Mouse (Mus musculus): ENCODE data around the gene Tmem215. TPM values are rescaled to one million over a fixed set of nuclear protein-coding genes. Genes with fewer than 3 reads are reported as not detected.

The Tmem215 gene
- polyA plus RNA-seq, 1 experiment from 2014 or later: 1.3 TPM

DNA sequence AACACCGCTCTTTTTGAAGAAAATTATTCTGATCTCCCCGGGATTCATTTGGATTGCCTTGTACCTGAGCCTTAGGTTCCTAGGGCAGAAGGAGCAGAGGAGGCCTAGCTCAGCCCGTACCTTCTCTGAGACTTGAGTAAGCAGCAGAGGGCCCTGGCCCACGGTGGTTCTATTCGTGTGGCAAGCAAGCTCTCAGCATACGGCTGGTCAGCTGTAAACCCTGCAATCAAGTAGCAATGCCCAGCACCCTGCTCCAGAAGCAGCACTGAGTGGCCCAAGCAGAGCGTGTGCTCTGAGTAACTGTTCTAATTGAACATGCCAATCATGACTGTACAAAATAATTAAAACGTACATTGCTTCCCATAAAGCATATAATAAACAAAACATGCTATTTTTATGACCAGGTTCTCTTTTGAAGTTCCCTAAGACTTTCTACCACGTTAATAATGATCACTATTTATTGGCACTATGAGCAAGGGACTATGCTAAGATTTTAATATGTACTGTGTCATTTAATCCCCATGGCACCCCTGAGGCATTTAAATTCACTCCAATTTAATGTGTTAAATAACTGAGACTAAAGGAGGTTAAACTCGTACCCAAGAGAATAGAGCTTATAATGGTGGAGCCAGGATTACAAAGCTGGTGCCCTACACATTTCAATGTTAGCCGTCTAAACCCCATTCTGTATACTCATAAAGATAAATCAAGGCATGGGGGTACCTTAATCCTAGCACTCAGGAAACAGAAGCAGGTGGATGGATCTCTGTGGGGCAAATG, 28.0 kb downstream of the Tmem215 start:
- no peak overlapping the region for H3K4me3 ChIP-seq (ENCODE audit: low read depth, low read length)

DNA sequence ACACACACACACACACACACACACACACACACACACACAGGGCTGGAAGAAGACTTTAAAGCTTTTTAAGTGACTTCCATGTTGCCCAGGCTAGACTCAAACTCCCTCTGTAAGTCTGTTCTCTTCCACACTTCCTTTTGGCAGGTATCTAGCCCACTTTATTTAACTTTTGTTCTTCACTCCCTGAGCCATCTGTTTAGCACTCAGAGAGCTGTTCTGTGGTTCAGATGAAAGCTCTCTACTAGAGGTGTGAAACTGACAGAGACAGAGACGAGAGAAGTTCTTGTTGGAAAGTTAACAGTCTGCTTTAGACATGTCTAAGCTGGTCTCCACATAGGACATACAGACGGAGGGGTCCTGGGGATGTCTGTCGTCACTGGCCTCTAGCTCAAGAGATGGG, 30.5 kb downstream of the Tmem215 start:
- no peak for ATAC-seq
- Histone ChIP-seq H3K4me3 (ENCODE audit: low read depth, low read length) (no peak overlapping the region), H3K27me3 (replicated peaks; ENCODE audit: control insufficient read depth, insufficient read depth, low read length) (no peaks in the 10 kb centered on the region), H3K36me3 (ENCODE audit: control insufficient read depth, insufficient read depth) (no peaks in the 10 kb centered on the region), H3K9me3 (ENCODE audit: control insufficient read depth) (no peaks in the 10 kb centered on the region), H3K27ac (ENCODE audit: low read depth, low read length) (no peak overlapping the region), H3K9ac (ENCODE audit: low read depth, low read length) (no peak overlapping the region), H3K4me2 (replicated peaks; ENCODE audit: low read depth) (no peak overlapping the region), H3K4me1 (replicated peaks; ENCODE audit: control insufficient read depth, insufficient read depth, low read length) (no peaks in the 10 kb centered on the region)
- 84% methylated on average over 3 of the region's 3 CpGs for WGBS
- TF ChIP-seq CTCF (IDR thresholded peaks at IDR 0.05; ENCODE audit: low read depth): no peak

More for the DNA sequence above, 28.0 kb downstream of the Tmem215 start:
- Histone ChIP-seq H3K4me2 (replicated peaks; ENCODE audit: low read depth) (no peak overlapping the region), H3K9me3 (ENCODE audit: control insufficient read depth) (no peaks in the 10 kb centered on the region), H3K36me3 (ENCODE audit: control insufficient read depth, insufficient read depth) (no peaks in the 10 kb centered on the region), H3K4me1 (replicated peaks; ENCODE audit: control insufficient read depth, insufficient read depth, low read length) (no peaks in the 10 kb centered on the region), H3K9ac (ENCODE audit: low read depth, low read length) (no peak overlapping the region), H3K27me3 (replicated peaks; ENCODE audit: control insufficient read depth, insufficient read depth, low read length) (no peaks in the 10 kb centered on the region), H3K27ac (ENCODE audit: low read depth, low read length) (no peak overlapping the region)
- no peak for ATAC-seq
- TF ChIP-seq CTCF (IDR thresholded peaks at IDR 0.05; ENCODE audit: low read depth): no peak
- WGBS: 84% methylated on average over 11 of the region's 11 CpGs

DNA sequence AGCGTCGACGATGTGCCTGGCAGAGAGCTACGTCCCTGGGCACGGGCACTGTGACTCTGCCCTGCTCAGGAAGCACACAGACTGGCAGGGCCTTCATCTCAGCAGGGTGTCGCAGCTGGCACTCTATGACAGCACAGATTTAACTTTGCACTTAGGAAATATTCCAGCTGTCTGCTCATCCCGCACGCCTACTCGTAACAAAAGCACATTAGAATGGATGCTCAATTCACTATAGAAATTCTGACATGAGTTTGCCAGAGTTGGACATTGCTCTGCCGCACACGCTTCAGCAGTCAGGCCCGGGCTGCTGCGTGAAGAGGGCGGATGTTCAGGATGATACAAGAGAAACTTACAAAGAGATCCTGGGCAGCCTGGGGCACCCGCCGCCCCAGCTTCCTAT, 37.6 kb downstream of the Tmem215 start:
- no peak for TF ChIP-seq CTCF (IDR thresholded peaks at IDR 0.05; ENCODE audit: low read depth)
- ATAC-seq: no peak
- Histone ChIP-seq H3K36me3 (ENCODE audit: control insufficient read depth, insufficient read depth) (no peaks in the 10 kb centered on the region), H3K4me1 (replicated peaks; ENCODE audit: control insufficient read depth, insufficient read depth, low read length) (no peaks in the 10 kb centered on the region), H3K9ac (ENCODE audit: low read depth, low read length) (no peak overlapping the region), H3K27ac (ENCODE audit: low read depth, low read length) (no peak overlapping the region), H3K4me2 (replicated peaks; ENCODE audit: low read depth) (no peak overlapping the region), H3K4me3 (ENCODE audit: low read depth, low read length) (no peak overlapping the region), H3K27me3 (replicated peaks; ENCODE audit: control insufficient read depth, insufficient read depth, low read length) (no peaks in the 10 kb centered on the region), H3K9me3 (ENCODE audit: control insufficient read depth) (no peaks in the 10 kb centered on the region)
- 82% methylated on average over 16 of the region's 16 CpGs for WGBS

DNA sequence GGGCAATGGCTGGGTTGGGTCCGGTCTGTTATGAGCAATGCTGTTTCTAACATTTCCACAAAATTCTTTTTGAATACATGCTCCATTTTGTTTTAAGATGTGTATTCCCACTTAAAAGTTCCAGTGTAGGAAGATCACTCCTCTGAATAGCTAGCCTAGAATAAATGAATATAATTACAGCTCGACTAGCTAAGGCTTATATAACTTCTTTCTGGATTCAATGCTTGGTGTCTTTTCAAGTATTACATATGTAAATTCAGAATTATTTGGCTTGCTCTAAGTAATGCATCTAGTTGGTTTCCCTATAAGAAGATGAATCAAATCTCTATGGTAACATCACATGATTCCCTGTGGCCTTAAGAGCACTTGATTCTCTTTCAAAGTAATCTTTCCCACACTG, 41.3 kb downstream of the Tmem215 start:
- ATAC-seq: no peak
- no peak overlapping the region for H3K4me2 ChIP-seq (replicated peaks; ENCODE audit: low read depth)
- no peak for TF ChIP-seq CTCF (IDR thresholded peaks at IDR 0.05; ENCODE audit: low read depth)

DNA sequence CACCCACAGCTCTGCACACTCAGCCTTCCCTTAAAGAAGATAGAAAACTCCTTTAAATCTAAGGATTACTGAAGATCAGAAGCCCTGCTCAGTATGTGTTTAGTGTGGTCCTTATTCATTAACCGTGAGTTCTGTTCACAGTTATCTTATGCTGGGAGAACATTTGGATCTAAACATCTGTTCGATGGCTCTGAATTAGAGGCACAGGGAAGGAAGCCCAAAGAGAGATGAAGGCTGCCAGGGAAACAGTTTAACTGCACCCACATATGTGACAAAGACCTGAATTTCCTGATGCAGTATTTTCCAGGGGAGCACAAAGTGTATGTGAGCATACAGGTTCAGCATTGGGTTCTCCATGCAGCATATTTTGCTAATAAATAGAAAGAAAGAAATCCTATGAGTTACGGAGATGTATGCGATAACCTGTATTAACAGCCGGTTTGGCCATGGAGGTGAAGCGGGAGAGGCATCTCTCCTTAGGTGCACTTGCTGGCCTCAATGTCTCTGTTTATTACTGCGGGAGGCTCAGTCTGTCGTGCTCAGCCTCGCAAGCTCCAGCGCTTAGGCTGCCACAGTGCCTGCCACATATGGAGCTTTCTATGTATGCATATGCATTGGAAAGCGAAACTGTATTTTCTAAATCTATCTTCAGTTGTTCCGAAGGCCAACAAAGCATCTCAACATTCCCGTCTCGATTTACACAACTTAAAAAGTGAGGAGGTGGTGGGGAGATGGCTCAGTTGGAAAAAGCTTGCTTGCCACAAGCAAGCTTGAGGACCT, 46.8 kb downstream of the Tmem215 start:
- WGBS: 87% methylated on average over 14 of the region's 14 CpGs
- no peak for ATAC-seq
- no peaks in the 10 kb centered on the region for H3K9me3 ChIP-seq (ENCODE audit: control insufficient read depth)
- no peak overlapping the region for H3K9ac ChIP-seq (ENCODE audit: low read depth, low read length)
- no peak overlapping the region for H3K27ac ChIP-seq (ENCODE audit: low read depth, low read length)
- no peak for TF ChIP-seq CTCF (IDR thresholded peaks at IDR 0.05; ENCODE audit: low read depth)
- H3K4me1 ChIP-seq (replicated peaks; ENCODE audit: control insufficient read depth, insufficient read depth, low read length): no peaks in the 10 kb centered on the region
- H3K36me3 ChIP-seq (ENCODE audit: control insufficient read depth, insufficient read depth): no peaks in the 10 kb centered on the region
- H3K4me2 ChIP-seq (replicated peaks; ENCODE audit: low read depth): no peak overlapping the region
- no peak overlapping the region for H3K4me3 ChIP-seq (ENCODE audit: low read depth, low read length)
- H3K27me3 ChIP-seq (replicated peaks; ENCODE audit: control insufficient read depth, insufficient read depth, low read length): no peaks in the 10 kb centered on the region

More for the DNA sequence above, 41.3 kb downstream of the Tmem215 start:
- no peaks in the 10 kb centered on the region for H3K4me1 ChIP-seq (replicated peaks; ENCODE audit: control insufficient read depth, insufficient read depth, low read length)
- no peaks in the 10 kb centered on the region for H3K27me3 ChIP-seq (replicated peaks; ENCODE audit: control insufficient read depth, insufficient read depth, low read length)
- no peaks in the 10 kb centered on the region for H3K9me3 ChIP-seq (ENCODE audit: control insufficient read depth)
- WGBS: 88% methylated on average over 2 of the region's 2 CpGs
- no peaks in the 10 kb centered on the region for H3K36me3 ChIP-seq (ENCODE audit: control insufficient read depth, insufficient read depth)
- H3K9ac ChIP-seq (ENCODE audit: low read depth, low read length): no peak overlapping the region
- H3K27ac ChIP-seq (ENCODE audit: low read depth, low read length): no peak overlapping the region
- H3K4me3 ChIP-seq (ENCODE audit: low read depth, low read length): no peak overlapping the region

Other genes with a start within 250 kb of the Tmem215 start
- gene Ddx58, start 232.4 kb upstream of the Tmem215 start, polyA plus RNA-seq (2015; fragmentation: Nextera tagmentation; extraction: Ambion mirVana): 18.0 and 19.3 TPM in 2 replicates
- 35.4 and 42.9 TPM in 2 replicates for gene Smim27, start 202.6 kb upstream of the Tmem215 start, polyA plus RNA-seq (2015; fragmentation: Nextera tagmentation; extraction: Ambion mirVana)
- gene Topors, start 202.3 kb upstream of the Tmem215 start, polyA plus RNA-seq (2015; fragmentation: Nextera tagmentation; extraction: Ambion mirVana): 18.3 and 19.8 TPM in 2 replicates
- gene Ndufb6, start 192.8 kb upstream of the Tmem215 start, polyA plus RNA-seq (2015; fragmentation: Nextera tagmentation; extraction: Ambion mirVana): 370 and 403 TPM in 2 replicates
- gene Aptx, start 231.0 kb downstream of the Tmem215 start, polyA plus RNA-seq (2015; fragmentation: Nextera tagmentation; extraction: Ambion mirVana): 18.7 and 19.4 TPM in 2 replicates
- 320 and 345 TPM in 2 replicates for gene Dnaja1, start 250.0 kb downstream of the Tmem215 start, polyA plus RNA-seq (2015; fragmentation: Nextera tagmentation; extraction: Ambion mirVana)

Data from intestine, postnatal 0 days (tissue).